Mouse (Mus musculus): Measurements from ENCODE around the gene Gm10309. TPM values are rescaled to one million over a fixed set of nuclear protein-coding genes. Genes with fewer than 3 reads are reported as not detected.

Gene Gm10309
- polyA plus RNA-seq, 1 experiment from 2014 or later: 0.24 TPM

- Histone ChIP-seq H3K4me3 (ENCODE audit: low read length) (no peak overlapping the region), H3K27ac (ENCODE audit: low read length) (no peak overlapping the region), H3K9me3 (ENCODE audit: control insufficient read depth, low read length) (no peaks in the 10 kb centered on the region), H3K4me2 (ENCODE audit: low read depth, low read length) (no peak overlapping the region), H3K9ac (ENCODE audit: low read depth, low read length) (no peak overlapping the region), H3K27me3 (replicated peaks; ENCODE audit: control insufficient read depth, insufficient read depth, low read length) (no peaks in the 10 kb centered on the region), H3K36me3 (ENCODE audit: control insufficient read depth, insufficient read depth, low read length) (no peaks in the 10 kb centered on the region), H3K4me1 (ENCODE audit: control insufficient read depth, insufficient read depth, low read length) (0 out of 2 replicates have a peak, but pooled peaks cover 2% of the 10 kb centered on the region)
- WGBS: 68% methylated on average over 11 of the region's 11 CpGs
- ATAC-seq: no peak
Measured at GRCm38 (mm10) chr17:86458302-86458980, 46.6 kb downstream of the Gm10309 start.

- no peaks in the 10 kb centered on the region for H3K9me3 ChIP-seq (ENCODE audit: control insufficient read depth, low read length)
- WGBS: 77% methylated on average over 6 of the region's 6 CpGs
- H3K4me2 ChIP-seq (ENCODE audit: low read depth, low read length): no peak overlapping the region
- no peak overlapping the region for H3K27ac ChIP-seq (ENCODE audit: low read length)
- ATAC-seq: no peak
- no peaks in the 10 kb centered on the region for H3K36me3 ChIP-seq (ENCODE audit: control insufficient read depth, insufficient read depth, low read length)
- no peak overlapping the region for H3K4me3 ChIP-seq (ENCODE audit: low read length)
- H3K27me3 ChIP-seq (replicated peaks; ENCODE audit: control insufficient read depth, insufficient read depth, low read length): no peaks in the 10 kb centered on the region
- H3K9ac ChIP-seq (ENCODE audit: low read depth, low read length): no peak overlapping the region
- H3K4me1 ChIP-seq (ENCODE audit: control insufficient read depth, insufficient read depth, low read length): 0 out of 2 replicates have a peak, but pooled peaks cover 2% of the 10 kb centered on the region
Measured at GRCm38 (mm10) chr17:86456512-86456911, 48.5 kb downstream of the Gm10309 start.

- H3K36me3 ChIP-seq (ENCODE audit: control insufficient read depth, insufficient read depth, low read length): no peaks in the 10 kb centered on the region
- H3K4me1 ChIP-seq (ENCODE audit: control insufficient read depth, insufficient read depth, low read length): peaks cover 2% of the 10 kb centered on the region; the same call in 1 of the 2 replicates
- no peaks in the 10 kb centered on the region for H3K27me3 ChIP-seq (replicated peaks; ENCODE audit: control insufficient read depth, insufficient read depth, low read length)
- H3K9me3 ChIP-seq (ENCODE audit: control insufficient read depth, low read length): no peaks in the 10 kb centered on the region
- ATAC-seq: peak; percentile 33; the same call in 1 of the 2 replicates
- H3K4me3 ChIP-seq (ENCODE audit: low read length): no peak overlapping the region
- peak overlapping the region; percentile 49 for H3K27ac ChIP-seq (ENCODE audit: low read length)
- no peak overlapping the region; the same call in 1 of the 2 replicates for H3K4me2 ChIP-seq (ENCODE audit: low read depth, low read length)
- H3K9ac ChIP-seq (ENCODE audit: low read depth, low read length): no peak overlapping the region
- 74% methylated on average over 3 of the region's 3 CpGs for WGBS
Measured at GRCm38 (mm10) chr17:86454351-86454706, 50.7 kb downstream of the Gm10309 start.

GRCm38 (mm10) chr17:86453673-86454350 lies 51.2 kb downstream of the Gm10309 start:
- peak; percentile 90 for ATAC-seq
- no peak overlapping the region for H3K4me3 ChIP-seq (ENCODE audit: low read length)
- H3K9me3 ChIP-seq (ENCODE audit: control insufficient read depth, low read length): no peaks in the 10 kb centered on the region
- no peaks in the 10 kb centered on the region for H3K27me3 ChIP-seq (replicated peaks; ENCODE audit: control insufficient read depth, insufficient read depth, low read length)
- H3K4me2 ChIP-seq (ENCODE audit: low read depth, low read length): peak overlapping the region; percentile 11; the same call in 1 of the 2 replicates
- WGBS: 61% methylated on average over 14 of the region's 14 CpGs
- no peaks in the 10 kb centered on the region for H3K36me3 ChIP-seq (ENCODE audit: control insufficient read depth, insufficient read depth, low read length)
- H3K27ac ChIP-seq (ENCODE audit: low read length): peak overlapping the region; percentile 49
- H3K9ac ChIP-seq (ENCODE audit: low read depth, low read length): no peak overlapping the region
- peaks cover 2% of the 10 kb centered on the region; the same call in 1 of the 2 replicates for H3K4me1 ChIP-seq (ENCODE audit: control insufficient read depth, insufficient read depth, low read length)

- Histone ChIP-seq H3K27ac (ENCODE audit: low read length) (no peak overlapping the region), H3K27me3 (replicated peaks; ENCODE audit: control insufficient read depth, insufficient read depth, low read length) (no peaks in the 10 kb centered on the region), H3K4me2 (ENCODE audit: low read depth, low read length) (no peak overlapping the region), H3K9ac (ENCODE audit: low read depth, low read length) (no peak overlapping the region), H3K4me3 (ENCODE audit: low read length) (no peak overlapping the region), H3K36me3 (ENCODE audit: control insufficient read depth, insufficient read depth, low read length) (no peaks in the 10 kb centered on the region), H3K9me3 (ENCODE audit: control insufficient read depth, low read length) (no peaks in the 10 kb centered on the region), H3K4me1 (ENCODE audit: control insufficient read depth, insufficient read depth, low read length) (peaks cover 2% of the 10 kb centered on the region; the same call in 1 of the 2 replicates)
- no peak for ATAC-seq
- WGBS: 74% methylated on average over 4 of the region's 4 CpGs
Measured at GRCm38 (mm10) chr17:86452934-86453333, 52.1 kb downstream of the Gm10309 start.

Other genes with a start within 250 kb of the Gm10309 start
- 4.0 and 4.7 TPM in 2 replicates for gene Epas1, start 248.5 kb upstream of the Gm10309 start, polyA plus RNA-seq (2015; fragmentation: Nextera tagmentation; extraction: Ambion mirVana)